Mouse (Mus musculus): ENCODE measurements around the gene Cct5. TPM values are rescaled to one million over a fixed set of nuclear protein-coding genes. Genes with fewer than 3 reads are reported as not detected.
A peak's percentile ranks its signal among the peaks of the same experiment; 100 is the strongest.
"Not testable (repeated sequence)": the region's sequence is repeated elsewhere in the genome, so short reads cannot be mapped to it uniquely, and the experiment has no call there.

Gene Cct5
- total RNA-seq, 2 experiments from 2014 or later: 248 to 264 TPM

- DNase-seq: no peak
Measured at GRCm38 (mm10) chr15:31599834-31600233, 1.8 kb downstream of the Cct5 start.

GRCm38 (mm10) chr15:31595651-31596050 is 6.0 kb downstream of the Cct5 start:
- no peak for DNase-seq

- DNase-seq: no peak
Measured at GRCm38 (mm10) chr15:31594260-31594659, 7.3 kb downstream of the Cct5 start.

DNA sequence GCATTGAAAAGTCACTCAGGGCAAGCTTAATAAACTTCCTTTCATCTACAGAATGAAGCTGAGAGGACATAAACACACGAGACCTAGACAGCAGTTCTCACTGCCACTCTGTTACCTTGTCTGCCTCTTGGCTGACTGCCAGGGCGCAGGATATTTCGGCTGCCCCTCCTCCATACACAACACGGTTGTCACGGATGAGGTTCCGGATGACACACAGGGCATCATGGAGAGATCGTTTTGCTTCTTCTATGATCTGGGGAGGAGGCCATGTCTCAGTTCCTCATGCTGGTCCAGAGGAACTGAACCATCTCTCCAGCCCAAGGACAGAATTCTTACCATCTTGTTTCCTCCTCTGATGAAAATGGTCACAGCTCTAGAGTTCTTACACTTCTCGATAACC is 9.1 kb downstream of the Cct5 start:
- DNase-seq: no peak

DNA sequence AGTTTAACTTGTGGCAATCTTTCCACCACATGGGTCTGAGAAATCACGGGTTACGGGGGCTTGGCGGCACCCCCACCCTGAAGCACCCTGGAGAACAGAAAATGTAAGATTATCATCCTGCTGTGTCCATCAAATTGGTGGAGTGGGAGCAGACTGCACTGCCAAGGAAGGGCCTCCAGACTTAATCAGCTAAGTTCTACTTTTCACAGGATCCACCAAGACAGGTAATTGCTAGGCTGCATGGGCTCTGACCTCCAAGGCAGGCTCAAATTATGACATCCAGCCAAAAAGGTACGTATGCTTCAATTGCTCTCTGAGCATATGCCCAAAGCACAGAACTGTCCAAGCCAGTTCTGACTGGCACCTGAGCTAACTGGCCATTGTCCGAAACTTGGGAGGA is 11.4 kb downstream of the Cct5 start:
- DNase-seq: no peak

GRCm38 (mm10) chr15:31588989-31589640 is 12.5 kb downstream of the Cct5 start:
- DNase-seq: no peak

DNA sequence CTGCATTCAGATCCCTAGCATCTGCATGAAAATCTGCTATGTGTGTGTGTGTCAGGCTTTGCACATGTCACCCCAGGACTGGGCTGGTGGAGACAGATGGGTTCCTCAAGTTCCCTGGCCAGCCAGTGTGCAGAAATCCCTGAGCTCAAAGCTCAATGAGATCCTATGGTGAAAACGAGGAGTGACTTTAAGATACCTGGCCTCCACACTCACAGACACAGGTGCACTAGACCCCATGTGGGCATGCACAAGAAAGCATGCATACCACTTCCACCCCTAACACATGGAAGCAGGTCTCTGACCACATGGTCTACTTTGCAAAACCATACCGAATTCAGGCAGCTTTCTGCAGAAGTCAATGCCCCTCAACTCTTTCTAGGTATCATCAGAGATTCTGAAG is 13.8 kb downstream of the Cct5 start:
- no peak for DNase-seq

- peak; percentile 90 for DNase-seq
Measured at GRCm38 (mm10) chr15:31586519-31586918, 15.1 kb downstream of the Cct5 start.

DNA sequence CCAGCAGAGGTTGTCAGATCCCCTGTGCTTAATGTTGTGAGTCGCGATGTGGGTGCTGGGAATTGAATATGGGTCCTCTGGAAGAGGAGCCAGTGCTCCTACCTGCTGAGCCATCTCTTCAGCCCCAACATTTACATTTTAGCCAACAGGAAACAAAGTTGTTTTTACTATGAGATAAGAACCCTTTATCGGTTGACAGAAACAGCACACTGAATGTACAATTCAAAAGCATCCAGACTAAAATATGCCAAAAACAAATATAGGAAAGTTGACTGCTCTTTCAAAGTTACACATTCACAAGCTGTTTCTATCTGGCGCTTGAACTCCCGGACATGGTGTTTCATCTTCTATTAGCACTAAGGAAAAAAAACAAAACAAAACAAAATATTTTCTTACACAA is 15.5 kb downstream of the Cct5 start:
- DNase-seq: no peak

GRCm38 (mm10) chr15:31585238-31585637 is 16.4 kb downstream of the Cct5 start:
- DNase-seq: no peak

DNA sequence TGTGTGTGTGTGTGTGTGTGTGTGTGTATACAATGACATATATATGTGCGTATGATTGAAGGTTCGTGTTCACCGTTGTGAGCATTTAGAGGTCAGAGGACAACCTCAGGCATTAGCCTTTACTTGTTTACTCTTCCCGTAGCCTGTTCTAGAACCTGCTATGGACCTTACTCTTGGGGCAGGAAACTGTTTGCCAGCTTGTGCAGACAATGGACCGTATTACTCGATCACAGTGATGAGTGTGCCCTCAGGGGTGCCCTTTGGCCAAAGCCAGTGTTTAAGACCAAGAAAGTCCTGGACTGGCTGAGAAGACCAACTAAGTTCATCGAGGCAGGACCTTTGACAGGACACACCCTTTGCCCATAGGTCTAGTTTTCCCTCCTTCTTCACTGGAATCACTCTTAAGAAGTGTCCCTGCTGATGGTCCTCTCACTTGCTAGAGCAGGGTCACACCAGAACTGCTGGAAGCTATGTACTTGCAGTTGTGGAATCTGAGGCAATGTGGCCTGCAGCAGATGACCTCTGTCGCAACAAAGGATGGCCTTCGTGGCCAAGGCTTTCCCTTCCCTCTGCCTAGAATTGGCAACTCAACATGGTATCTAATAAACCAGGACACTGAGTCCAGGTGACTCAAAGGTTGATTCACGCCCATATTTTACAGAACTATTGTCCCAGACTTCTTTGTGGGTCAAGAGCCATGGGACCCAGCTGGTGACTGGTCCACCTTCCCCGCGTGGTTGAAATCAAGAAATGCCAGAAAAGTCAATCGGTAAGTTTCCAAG is 18.1 kb downstream of the Cct5 start:
- DNase-seq: no peak

DNA sequence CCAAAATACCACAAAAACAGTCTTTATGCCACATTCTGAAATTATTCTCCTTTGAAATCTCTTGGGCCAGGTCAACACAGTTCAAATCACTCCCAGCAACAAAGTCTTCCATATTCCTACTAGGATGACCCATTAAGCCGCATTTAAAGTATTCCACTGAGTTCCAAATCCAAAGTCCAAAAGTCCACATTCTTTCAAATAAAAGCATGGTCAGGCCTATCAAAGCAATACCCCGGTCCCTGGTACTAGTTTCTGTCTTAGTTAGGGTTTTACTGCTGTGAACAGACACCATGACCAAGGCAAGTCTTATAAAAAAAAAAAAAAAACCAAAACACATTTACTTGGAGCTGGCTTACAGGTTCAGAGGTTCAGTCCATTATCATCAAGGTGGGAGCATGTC is 20.5 kb downstream of the Cct5 start:
- not testable (repeated sequence) for DNase-seq

DNA sequence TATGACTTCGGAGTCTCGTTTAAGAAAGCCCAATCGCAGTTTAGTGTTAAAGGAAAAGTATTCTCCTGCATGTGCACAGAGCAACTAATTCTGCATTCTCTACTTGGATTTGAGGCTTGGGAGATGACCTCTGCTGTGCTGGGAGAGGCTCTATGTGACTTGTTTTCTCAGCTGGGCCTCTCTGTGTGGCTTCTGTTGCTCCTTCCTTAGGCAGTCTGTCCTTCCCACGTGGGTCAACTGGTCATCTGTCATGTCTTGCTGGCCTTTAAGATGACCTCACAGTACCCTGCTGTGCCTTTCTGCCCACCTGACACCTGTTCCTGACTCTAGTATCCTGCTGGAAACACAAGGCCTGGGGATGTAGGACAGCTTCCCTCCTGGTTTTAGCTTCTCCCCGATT is 25.5 kb downstream of the Cct5 start:
- no peak for DNase-seq

- no peak for DNase-seq
Measured at GRCm38 (mm10) chr15:31573692-31574091, 27.9 kb downstream of the Cct5 start.

DNA sequence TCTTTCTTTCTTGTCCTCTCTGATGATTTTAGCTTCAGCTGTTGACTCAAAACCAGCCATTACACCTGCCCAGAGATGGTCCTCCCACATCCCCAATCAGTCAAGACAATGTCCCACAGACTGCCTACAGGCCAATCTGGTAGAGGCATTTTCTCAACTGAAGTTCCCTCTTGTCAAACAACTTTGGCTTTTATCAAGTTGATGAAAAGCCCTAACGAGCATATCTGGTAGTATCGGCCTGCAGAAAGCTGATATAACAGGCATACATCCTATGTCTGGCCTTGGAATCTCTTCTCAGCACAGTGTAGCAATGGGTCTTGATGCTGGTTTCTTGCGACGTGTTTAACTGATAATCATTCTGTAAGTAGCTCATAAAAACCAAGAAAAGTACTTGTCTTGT is 28.3 kb downstream of the Cct5 start:
- DNase-seq: no peak

- DNase-seq: peak; percentile 21
Measured at GRCm38 (mm10) chr15:31571906-31572722, 29.5 kb downstream of the Cct5 start.

- DNase-seq: no peak
Measured at GRCm38 (mm10) chr15:31570959-31571358, 30.6 kb downstream of the Cct5 start.

DNA sequence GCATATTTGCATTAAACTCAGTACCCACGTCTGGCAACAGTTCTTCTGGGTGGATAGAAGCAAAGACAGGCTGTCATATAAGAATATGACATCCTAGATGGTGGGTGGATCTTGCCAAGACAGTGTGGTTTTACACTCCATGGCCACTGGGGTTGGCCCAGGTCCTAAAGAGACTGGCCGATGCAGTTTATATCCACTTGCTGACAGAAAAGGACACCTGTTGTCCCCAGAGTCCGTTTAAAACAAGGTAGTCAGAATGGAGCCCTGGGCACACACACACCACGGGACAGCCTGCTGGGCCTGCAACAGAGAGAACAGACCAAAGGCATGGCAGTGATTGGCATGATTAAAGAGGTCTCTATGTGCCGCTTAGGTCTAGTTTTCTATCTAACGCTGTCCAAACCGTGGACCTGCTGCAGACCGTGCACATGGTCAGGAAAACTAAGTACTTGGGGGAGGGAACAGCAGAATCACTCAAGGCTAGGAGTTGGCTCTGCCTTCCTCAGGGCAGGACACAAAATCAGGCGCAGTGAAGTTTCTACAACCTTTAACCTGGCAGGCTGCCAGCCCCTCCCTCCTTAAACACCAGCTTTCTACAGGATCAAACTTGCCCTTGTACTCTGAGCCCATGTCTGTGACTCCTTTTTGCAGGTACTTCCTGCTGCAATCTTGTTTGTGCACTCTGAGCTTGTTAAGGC is 32.1 kb downstream of the Cct5 start:
- peak; percentile 29 for DNase-seq

DNA sequence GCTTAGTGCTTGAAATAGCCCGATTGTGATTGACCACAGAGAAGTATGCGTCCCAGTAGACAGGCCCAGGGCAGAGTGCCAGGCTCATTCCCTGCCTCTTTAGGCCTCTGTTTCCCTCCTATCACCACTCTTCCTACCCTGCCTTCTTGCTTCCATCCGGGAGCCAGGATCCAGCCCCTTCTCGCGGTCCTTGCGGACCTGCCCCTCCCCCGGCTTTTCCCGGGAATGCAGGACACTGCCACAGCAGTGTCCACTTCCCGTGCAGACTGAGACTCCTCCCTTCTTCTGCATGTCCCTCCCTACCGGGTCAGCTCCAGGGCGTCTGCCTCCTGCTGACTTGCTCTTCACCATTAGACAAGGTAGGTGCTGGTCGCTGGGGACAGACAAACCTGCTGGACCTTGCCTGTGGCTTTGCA is 33.0 kb downstream of the Cct5 start:
- peak; percentile 53 for DNase-seq

GRCm38 (mm10) chr15:31567431-31567830 is 34.2 kb downstream of the Cct5 start:
- no peak for DNase-seq

DNA sequence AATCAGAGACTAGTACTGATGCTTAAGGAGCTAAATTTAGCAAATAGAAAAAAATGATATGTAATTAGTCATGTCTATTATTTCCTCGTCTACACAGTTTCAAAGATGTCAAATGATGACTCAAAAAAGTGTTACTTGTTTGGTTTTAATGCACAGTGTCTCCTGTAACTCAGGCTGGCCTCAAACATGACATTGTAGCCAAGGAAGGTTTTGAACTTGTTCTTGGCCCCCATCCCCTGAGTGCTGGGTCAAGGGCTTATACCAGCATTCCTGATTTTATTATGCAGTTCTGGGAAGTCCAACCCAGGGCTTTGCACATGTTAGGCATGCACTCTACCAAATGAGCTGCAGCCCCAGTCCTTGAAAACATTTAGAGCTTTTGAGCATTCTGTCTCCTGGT is 35.8 kb downstream of the Cct5 start:
- no peak for DNase-seq

DNA sequence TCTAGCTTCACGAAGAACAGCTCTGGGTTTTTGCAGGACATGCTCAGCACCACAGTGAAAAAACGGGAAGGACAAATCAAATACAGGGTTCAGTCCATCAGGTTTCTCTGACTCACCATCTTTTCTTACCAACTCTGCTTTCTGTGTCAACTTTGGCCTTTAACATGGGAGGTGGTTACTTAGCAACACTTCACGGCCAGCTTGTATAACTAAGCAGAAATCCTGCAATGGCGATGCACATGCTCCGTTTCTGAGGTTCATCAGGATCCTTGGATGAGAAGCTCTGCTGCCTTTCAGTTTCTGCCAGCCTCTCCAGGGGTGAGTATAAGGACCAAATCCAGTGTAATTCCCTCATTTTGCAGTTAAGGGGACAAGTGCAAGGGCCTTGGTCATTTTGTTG is 36.4 kb downstream of the Cct5 start, which contains the start of gene Cmbl:
TSS of gene Cmbl (plus strand) at position 206 of the 400 bp plus-strand sequence.
- DNase-seq: no peak
